Mouse (Mus musculus) layer of hippocampus, postnatal 25 days (tissue): Measurements from ENCODE around the gene Lmf2. TPM values are rescaled to one million over a fixed set of nuclear protein-coding genes. Genes with fewer than 3 reads are reported as not detected.

Source experiments
- DNase-seq, 2 experiments: peaks; one replicate each; pipeline ENCODE4 v3.0.0; 2022; ENCODE audit warnings: mixed read lengths in 2 of 2, low spot score in 1 of 2; ENCODE audit errors: extremely low spot score in 1 of 2
- total RNA-seq, 2 experiments: library from RNA; stranded (reverse); gene quantifications; 2 replicates each; pipeline ENCODE4 v1.2.3; 2021

Lmf2 gene
- 10 to 100 TPM; 15.2 to 20.8 TPM for total RNA-seq

DNA sequence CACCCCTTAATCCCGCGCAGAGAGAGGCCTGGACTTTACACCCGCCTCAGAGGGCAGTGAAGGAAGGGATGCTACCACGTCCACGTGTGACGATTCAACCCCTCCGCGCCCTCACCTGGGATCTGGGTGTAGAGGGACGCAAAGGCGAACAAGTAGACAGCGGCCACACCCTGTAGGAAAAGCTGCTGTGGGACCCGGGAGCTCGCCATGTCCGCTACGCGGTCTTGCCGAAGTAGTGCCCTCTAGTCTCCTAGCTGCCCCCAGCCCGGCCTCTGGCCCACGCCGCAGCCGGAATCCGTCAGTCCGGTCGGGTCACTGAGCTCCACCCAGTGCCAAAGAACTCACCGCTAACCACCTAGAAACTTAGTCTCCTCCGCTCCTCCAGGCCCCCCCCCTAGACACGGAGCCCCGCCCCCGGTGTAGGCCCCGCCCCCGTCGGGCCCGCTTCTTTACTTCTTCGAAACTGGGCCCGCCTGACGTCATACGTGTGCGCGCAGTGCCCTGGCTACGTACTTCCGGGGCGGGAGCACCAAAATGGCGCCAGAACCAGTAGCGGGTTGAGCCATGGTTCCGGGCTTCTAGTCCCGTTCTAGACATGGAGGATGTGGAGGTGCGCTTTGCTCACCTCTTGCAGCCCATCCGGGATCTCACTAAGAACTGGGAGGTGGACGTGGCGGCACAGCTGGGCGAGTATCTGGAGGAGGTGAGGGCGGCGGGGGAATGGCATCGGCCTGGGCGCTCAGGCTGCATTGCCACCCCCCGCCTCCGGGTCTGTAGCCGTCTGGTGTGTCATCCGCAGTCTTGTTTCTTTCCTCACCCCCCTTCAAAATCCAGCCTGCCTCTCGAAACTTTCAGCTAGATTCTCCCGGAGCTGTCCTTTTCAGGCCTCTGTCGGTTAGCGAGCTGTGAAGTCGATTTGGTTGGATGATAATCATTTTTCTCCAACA is at the start of gene Lmf2, which contains the start of gene Ncaph2:
Gene Lmf2, minus strand, starts transcription at position 419 of the 947 bp plus-strand sequence.
Gene Ncaph2, plus strand, starts transcription at position 479 of the 947 bp plus-strand sequence.
- peak; percentile 93 to 94 for DNase-seq

DNA sequence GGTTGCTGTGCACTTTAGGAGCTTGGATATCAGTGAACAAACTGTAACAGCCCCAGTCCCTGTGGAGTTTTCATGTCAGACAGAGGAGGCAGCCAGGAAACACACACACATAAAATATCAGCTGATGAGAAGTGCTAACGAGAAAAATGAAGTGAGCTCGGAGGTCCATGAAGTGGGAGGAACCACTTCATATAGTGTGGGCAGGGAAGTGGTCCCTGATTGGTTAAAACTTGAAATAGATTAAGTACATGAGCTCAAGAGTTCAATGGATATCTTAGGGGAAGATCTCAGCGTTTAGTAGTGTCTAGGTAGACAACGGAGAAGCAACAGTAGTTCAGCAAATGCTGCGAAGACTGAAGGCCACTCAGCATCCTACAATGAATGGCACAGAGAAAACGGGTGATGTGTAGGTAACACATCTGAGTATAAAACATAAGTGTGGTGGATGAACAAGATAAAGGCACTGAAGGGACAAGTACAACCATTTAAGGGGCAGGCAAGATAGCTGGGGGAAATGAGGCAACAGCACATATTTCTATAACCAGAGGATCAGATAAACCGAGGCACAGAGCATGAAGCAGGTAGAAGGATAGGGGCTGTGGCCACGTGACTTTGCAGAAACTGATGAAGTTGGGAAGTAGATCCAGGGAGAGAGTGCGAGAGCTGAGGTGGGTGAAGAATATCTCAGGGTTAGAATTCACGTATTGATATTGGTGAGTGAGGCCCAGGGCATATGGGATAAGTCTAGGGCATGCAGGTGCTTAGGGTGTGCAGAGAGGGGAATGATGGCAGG is 49.6 kb upstream of the Lmf2 start:
- DNase-seq: no peak

DNA sequence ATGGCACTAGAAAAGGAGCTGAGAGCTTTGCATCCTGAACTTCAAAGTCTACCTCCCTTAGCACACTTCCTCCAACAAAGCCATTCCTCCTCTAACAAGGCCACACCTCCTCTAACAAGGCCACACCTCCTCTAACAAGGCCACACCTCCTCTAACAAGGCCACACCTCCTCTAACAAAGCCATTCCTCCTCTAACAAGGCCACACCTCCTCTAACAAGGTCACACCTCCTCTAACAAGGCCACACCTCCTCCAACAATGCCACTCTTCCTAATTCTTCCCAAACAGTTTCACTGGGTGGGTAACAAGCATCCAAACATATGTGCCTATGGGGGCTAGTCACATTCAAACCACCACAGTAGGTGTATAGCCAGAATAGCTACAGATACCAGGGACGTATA is 47.0 kb upstream of the Lmf2 start:
- no peak for DNase-seq

DNA sequence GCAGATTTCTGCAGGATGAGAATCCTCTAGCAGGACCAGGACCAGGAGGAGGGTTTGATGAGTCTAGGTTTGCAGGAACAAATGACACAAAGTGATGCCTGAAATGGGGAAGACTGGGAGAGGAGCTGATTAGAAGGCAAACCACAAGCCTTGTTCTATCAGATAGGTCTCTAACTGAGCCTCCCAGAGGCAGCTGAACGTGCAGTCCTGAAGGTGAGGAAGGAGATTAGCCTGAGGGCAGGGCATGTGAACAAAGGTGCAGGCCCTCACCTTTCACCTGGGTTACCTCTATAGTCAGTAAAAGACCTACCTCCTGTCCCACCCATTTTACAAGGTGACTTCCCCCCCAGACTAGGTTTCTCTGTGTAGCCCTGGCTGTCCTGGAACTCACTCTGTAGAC is 44.3 kb upstream of the Lmf2 start:
- DNase-seq: no peak

DNA sequence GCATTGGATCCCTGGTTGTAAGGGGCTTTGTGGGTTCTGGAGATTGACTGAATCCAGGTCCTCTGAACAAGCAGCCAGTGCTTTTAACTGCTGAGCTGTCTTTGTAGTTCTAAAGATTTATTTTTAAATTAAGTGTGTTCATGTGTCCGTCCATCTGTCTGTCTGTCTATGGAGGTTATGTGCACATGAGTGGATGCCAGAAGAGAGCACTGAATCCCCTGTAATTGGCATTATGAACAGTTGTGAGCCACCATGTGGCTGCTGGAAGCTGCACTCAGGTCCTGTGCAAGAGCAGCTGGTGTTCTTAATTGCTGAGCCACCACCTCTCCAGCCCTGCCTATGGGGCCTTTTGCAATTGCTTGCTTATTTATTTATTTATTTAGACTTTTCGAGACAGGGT is 42.7 kb upstream of the Lmf2 start:
- no peak for DNase-seq

DNA sequence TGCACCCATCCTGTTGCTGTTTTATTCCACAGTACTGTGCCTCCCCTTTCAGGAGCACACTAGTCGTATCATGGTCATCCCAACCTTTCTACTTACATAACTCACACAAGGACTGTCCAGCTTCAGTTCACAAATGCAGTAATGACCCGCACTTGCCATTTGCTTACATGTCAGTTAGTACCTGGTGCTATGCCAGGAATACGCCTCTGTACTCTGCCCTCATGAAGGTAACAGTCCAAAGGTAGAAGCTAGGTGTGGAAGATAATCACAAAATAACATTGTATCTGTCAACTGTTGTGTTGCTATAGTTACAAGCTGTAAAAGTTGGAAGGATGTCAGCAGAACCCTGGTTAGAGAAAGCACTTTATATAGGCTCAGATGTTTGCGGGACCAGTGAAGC is 41.4 kb upstream of the Lmf2 start:
- no peak for DNase-seq

DNA sequence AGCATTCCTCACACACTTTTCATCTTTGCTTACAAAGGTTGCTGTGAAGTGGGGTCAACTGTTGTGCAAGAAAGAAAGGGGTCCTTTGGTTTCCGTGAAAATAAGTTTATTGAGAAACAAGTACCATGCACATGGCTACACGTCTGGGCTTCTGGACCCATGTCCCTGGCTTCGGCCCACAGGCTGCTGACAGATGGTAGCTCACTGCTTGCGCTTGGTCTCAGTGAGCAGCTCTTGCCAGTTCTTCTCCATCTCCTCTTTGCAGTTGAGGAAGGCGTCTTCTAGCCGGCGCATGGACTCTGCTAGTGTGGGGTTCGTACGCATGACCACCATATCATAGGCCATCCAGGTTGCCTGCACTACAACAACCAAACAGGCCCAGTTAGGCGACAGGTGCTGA is 34.6 kb upstream of the Lmf2 start:
- DNase-seq: no peak

DNA sequence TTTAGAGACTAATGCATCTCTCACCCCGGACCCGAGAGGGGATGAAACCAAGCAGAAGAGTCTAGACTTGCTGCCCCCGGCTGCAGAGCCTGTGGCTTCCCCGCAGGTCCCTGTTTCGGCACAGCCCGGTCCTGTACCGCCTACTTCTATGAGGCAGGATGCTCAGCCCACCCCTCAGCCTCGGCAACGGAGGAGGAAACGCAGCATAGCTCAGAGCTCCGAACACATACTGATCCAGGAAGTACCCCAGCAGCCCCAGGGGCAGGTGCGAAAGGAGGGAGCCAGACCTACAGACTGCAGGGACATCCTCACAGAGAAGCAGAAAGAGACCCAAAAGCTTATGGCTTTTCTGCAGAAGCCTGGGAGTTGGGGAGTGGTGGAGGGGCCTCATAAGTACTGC is 31.7 kb upstream of the Lmf2 start:
- DNase-seq: no peak

DNA sequence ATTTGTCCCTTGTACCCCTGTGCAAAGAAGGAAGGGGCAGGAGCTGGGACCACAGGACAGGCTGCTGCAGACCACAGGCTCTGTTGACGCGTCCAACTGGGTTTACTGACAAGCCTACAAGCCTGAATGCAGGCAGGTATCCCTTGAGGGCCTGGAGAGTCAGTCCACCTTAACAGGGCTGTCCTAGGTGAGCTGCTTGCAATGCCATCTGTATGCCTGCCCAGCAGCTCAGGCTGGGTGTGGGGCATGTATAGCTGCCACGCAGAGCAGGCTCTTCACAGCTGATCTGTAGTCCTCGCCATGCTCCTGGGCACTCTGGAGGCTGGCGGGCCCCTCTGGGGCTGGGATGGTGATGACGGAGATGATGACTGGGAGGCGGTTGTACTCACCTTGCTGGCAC is 29.2 kb upstream of the Lmf2 start, which contains the start of gene Klhdc7b:
Gene Klhdc7b, plus strand, starts transcription at position 301 of the 400 bp plus-strand sequence.
- no peak for DNase-seq

DNA sequence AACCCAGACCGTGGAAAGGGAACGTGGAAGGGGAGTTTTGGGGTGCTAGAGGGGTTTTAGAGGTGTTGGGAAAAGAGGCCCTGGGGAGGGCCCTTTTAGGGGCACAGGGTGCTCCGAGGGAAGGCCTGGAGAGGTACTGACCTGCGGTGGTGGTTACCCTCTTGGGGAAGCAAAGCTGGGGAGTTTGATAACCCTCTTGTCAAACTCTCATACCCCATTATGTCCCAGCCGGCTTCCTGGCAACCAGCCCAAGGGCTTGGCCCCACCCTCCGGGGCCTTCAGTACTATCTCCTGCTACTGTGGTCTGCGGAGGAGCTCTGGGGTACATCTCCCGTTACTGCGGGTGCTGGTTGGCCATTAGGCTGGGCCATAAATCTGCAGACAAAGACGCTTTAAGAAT is 24.0 kb upstream of the Lmf2 start:
- no peak for DNase-seq

DNA sequence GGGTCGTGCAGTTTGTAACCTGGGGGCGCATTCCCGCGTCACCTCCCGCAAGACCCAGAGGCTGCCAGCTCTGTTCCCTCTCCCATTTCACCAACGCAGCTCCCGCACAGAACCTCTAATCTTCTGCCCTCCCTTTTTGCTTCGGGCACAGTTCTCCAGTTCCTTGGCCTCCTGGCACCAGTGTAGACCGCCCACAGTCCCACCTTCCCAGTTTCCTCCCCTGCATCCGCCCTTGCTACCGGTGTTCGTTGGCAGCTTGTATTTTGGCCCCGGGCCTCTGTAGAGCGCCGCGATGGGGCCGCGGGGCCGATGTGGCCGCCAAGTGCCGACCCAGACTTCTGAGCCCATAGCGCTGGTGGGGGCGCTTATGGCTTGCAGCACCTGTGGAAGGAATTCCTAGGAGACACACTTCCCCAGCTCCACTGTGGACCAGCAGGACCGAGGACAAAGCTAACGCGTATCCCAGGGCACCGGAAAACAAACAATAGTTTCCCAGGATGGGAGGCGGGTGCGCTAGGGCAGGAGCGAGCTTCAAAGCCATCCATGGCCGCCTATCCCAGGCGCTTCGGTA is 23.5 kb upstream of the Lmf2 start, which contains the start of gene Odf3b:
Gene Odf3b, minus strand, starts transcription at position 452 of the 571 bp plus-strand sequence.
- no peak for DNase-seq

DNA sequence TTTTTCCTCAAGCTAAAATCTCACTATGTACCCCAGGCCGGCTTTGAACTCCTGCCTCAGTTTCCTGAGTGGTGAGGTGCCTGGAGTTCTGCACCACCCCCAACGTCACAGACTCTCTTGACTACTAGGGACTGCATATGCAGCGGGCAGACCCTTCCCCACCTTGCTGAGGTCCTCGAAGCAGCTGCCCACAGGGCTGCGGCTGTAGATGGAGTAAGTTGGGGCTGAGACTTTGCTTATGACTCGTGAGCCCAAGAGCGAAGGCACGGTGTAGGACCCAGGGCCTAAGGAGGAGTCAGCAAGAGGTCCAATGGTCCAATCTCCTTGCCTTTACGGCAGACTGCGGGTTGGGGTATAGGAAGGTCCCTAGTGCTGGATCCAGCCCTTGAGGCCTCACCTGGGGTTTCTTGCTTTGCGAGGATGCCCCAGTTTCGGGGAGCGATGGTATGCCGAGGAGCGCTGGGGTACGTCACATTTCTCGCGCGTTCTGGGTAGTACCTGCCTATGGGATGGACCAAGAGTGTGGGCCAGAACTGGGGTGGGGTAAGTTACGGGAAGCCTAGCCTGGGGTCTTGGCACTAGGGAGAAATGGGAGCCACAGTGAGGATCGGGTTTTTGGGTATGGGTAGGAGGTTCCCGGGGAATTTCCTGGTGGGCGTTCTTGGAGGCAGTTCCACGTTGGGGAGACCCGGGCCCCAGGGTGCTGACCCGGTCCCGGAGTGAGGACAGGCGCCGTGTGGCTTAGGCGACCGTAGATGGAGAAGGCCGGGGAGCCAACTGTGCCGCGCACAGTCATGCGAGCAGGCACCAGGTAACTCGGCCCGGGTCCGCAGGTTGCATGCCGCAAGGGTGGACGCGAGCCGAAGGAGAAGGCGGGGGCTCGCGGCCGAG is 22.7 kb upstream of the Lmf2 start:
- DNase-seq: no peak

DNA sequence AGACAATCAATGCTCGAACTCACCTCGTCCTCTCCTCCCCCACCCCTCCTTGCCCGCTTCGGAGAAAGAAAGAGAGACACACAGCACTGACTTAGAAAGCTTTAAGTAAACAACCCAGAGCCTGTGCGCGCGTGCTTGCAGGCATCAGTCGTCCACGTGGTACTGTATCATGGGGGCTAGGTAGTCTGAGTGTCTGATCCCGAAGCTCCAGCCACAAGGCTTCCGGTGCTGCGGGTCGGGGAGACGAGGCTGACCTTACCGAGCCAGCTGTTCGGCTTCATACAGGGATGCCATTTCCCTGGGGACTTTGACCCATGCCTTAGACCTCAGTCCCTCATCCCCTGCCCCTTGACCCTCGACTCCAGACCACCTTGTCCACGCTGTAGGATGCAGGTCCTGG is 21.9 kb upstream of the Lmf2 start:
- DNase-seq: no peak

DNA sequence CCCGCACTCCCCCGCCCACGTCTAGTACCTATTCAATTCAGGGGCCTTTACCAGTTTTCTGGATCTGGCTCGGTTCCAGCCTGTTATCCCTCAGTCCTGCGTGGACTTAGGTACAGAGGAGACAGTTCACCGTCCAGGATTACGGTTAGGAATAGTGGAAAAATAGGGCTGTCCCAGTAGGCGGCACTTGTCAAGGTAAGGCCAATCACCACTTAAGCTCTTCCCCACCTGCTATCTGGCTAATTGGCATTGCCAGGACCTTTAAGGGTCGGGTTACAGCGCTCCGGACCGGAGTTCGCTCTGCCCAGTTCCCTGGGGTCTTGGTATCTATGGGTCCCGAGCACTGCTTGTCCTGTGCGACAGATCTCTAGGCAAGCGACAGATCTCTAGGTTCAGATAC is 21.5 kb upstream of the Lmf2 start, which contains the start of gene Tymp:
Gene Tymp, minus strand, starts transcription at position 83 of the 400 bp plus-strand sequence.
- DNase-seq: no peak

DNA sequence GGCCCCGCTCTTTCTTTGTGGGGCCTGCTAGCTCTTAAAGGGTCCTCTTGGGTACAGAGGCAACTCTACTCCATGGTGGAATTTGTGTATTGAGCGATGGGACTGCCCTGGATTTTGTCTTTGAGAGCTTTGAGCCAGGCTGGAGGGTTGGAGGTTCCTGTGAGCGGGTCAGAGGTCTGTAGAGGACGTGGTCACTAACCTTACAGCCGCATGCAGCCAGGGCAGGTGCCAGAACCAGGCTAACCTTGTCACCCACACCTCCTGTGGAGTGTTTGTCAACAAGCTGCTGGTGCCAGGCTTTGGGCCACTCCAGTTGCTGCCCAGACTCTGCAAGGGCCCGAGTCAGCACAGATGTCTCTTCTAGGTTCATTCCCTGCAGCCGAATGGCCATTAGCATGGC is 20.6 kb upstream of the Lmf2 start:
- DNase-seq: no peak

DNA sequence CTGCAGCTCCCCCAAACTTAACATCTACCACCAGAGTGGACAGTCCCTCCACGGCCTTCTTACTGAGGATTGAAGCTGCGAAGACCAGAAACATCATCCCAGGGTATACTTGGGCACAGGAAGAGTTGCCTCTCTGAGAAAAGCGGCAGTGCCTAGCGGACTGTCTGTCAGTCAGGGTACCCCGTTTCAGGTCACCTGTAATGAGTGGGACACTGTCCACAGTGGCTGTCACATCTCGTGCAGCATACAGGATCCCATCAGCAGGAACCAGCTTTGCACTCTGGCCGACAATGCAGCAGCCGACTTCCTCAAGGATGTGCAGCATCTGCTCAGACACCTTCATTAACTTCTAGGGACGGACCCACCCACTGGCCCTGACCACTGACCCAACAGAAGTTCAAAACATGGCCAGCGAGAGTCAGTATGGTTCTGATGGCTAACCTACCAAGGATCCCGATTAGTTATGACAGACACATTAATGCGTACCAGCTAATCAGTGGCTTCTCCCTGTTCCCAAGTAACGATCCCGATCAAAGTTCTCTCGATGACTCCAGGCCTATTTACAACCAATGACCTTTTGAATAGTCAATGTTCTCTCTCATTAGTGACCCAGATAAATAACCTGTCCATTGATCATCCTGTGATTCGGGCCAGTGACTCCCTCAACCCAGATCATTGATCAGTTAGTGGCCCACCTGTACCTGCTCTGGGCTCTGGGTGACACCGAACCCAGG is 19.5 kb upstream of the Lmf2 start:
- no peak for DNase-seq

DNA sequence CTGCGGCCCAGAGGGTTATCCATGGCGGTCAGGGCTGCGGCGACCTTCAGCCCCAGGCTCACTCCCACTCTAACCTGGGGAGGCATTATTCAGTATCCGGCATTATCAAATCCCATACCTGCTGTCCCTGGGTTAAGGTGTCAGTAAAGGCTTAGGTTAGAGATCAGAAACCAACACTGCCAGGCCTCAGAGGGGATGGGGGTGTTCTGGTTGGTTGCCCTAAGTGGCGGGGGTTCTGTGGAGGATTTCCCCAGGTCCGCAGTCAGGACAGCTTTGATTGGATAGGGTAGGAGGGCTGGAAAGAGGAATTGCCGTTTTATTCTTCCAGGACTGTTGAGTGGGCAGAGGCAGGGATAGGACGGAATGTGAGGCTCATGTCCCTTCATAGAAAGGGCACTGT is 18.9 kb upstream of the Lmf2 start:
- no peak for DNase-seq

DNA sequence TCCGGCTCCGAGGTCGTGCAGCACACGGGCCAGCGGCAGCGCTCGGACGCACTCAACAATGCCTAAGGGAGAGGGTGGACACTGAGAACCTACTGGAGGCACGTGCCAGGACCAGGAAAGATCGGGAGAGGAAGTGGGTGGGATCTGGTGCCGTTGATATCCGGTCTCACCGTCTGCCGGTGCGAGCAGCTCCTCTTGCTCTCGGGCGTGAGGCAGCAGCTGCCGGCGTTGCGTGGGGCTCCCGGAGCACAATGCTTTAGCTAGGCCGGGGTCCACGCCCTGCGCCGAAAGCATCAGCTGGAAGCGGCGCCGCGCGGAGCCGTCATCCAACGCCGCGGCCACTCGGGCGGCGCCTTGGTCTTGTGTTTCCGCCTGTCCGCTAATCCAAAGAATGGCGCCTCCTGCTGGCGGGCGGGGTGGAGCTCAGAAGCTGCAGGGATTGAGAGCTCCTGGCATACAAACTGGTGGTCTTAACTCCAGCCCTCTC is 18.3 kb upstream of the Lmf2 start, which contains the start of gene Sco2:
Gene Sco2, minus strand, starts transcription at position 85 of the 487 bp plus-strand sequence.
- peak; percentile 97 to 99 for DNase-seq
